Mouse (Mus musculus) liver, postnatal 0 days (tissue): ENCODE data around the gene Kif1a. TPM values are rescaled to one million over a fixed set of nuclear protein-coding genes. Genes with fewer than 3 reads are reported as not detected.

Experiments
- ATAC-seq: fragments of 200-750 bp; cut with Nextera tagmentation; 2 replicates; pipeline ENCODE4 v1.8.0; 2017; ENCODE audit warnings: mild to moderate bottlenecking, moderate library complexity
- DNase-seq: peaks from one replicate; pipeline ENCODE4 v3.0.0-alpha.2; 2016
- H3K27ac ChIP-seq: fragments of 300-500 bp; sonication (generic); 2 replicates; pipeline ENCODE4 v1.5.1; 2014; ENCODE audit warnings: antibody characterized with exemption, moderate library complexity, mild to moderate bottlenecking, low read depth
- H3K27me3 ChIP-seq: fragments of 300-500 bp; sonication (generic); 2 replicates; pipeline ENCODE4 v1.6.1; 2014; ENCODE audit warnings: low read length, control low read depth, mixed read lengths; ENCODE audit not compliant: insufficient read depth
- H3K36me3 ChIP-seq: fragments of 300-500 bp; sonication (generic); replicated peaks from 2 replicates; pipeline ENCODE4 v1.6.1; 2014; ENCODE audit warnings: mild to moderate bottlenecking, control low read depth, low read length, moderate library complexity, mixed read lengths; ENCODE audit not compliant: insufficient read depth
- H3K4me1 ChIP-seq: fragments of 300-500 bp; sonication (generic); 2 replicates; pipeline ENCODE4 v1.6.1; 2014; ENCODE audit warnings: antibody characterized with exemption, mild to moderate bottlenecking, control low read depth; ENCODE audit not compliant: insufficient read depth
- H3K4me2 ChIP-seq: fragments of 300-500 bp; sonication (generic); 2 replicates; pipeline ENCODE4 v1.6.1; 2014; ENCODE audit warnings: low read depth, mild to moderate bottlenecking, low read length, moderate library complexity, mixed read lengths
- H3K4me3 ChIP-seq: fragments of 300-500 bp; sonication (generic); 2 replicates; pipeline ENCODE4 v1.5.1; 2014; ENCODE audit warnings: low read depth, low read length
- H3K9ac ChIP-seq: fragments of 300-500 bp; sonication (generic); replicated peaks from 2 replicates; pipeline ENCODE4 v1.6.1; 2014; ENCODE audit warnings: mild to moderate bottlenecking, moderate library complexity
- H3K9me3 ChIP-seq: fragments of 300-500 bp; sonication (generic); 2 replicates; pipeline ENCODE4 v1.6.1; 2016; ENCODE audit warnings: mild to moderate bottlenecking, control low read depth, low read length, mixed read lengths
- CTCF ChIP-seq: sonication (generic); IDR thresholded peaks from 2 replicates; pipeline ENCODE4 v1.5.1; 2016; ENCODE audit warnings: antibody characterized with exemption, low read depth
- EP300 ChIP-seq: IDR thresholded peaks from 2 replicates; pipeline ENCODE4 v1.6.1; 2016; ENCODE audit warnings: antibody characterized with exemption, low read depth, mild to moderate bottlenecking
- WGBS: fragments of 180-500 bp; shearing (Covaris S2); extraction: QIAGEN DNeasy Blood & Tissue Kit; methylation state at CpG from one replicate; pipeline ENCODE4 v1.1.7; 2014; ENCODE audit not compliant: insufficient replicate concordance; 5-methylcytosine and 5-hydroxymethylcytosine counted together
- polyA plus RNA-seq: library from polyadenylated mRNA; unstranded; fragments of >200 nt; fragmentation: Nextera tagmentation; extraction: Ambion mirVana; gene quantifications from 2 replicates; pipeline ENCODE4 v1.2.1, GENCODE M21; 2015

Gene Kif1a
- polyA plus RNA-seq, 1 experiment from 2014 or later = 0.28 TPM

DNA sequence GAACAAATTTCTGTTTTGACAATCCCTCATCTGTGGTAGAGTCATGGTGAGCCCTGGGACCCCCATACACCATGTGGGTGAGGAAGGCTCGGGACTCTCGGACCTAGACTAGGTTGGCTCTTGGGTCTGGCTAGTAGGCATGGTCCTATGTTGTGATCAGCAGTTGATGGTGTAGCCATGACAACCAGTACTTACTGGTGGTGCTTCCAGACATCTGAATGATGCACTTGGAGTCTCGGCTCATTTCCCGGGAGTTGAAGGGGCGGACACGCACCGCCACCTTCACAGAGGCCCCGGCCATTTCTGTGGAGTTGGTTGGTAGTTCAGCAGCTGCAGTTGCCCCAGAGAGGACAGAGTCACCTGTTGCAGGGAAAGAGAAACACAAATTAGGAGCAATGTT lies 19.6 kb downstream of the Kif1a start:
- WGBS = 88% methylated on average over 8 of the region's 8 CpGs
- Histone ChIP-seq H3K36me3 (no peaks in the 10 kb centered on the region), H3K4me2 (no peak overlapping the region), H3K27ac (no peak overlapping the region), H3K4me3 (no peak overlapping the region), H3K9ac (no peak overlapping the region), H3K4me1 (no peaks in the 10 kb centered on the region), H3K27me3 (no peaks in the 10 kb centered on the region), H3K9me3 (no peaks in the 10 kb centered on the region)
- TF ChIP-seq EP300 = no peak
- no peak for TF ChIP-seq CTCF
- DNase-seq (no peak), ATAC-seq (no peak)

DNA sequence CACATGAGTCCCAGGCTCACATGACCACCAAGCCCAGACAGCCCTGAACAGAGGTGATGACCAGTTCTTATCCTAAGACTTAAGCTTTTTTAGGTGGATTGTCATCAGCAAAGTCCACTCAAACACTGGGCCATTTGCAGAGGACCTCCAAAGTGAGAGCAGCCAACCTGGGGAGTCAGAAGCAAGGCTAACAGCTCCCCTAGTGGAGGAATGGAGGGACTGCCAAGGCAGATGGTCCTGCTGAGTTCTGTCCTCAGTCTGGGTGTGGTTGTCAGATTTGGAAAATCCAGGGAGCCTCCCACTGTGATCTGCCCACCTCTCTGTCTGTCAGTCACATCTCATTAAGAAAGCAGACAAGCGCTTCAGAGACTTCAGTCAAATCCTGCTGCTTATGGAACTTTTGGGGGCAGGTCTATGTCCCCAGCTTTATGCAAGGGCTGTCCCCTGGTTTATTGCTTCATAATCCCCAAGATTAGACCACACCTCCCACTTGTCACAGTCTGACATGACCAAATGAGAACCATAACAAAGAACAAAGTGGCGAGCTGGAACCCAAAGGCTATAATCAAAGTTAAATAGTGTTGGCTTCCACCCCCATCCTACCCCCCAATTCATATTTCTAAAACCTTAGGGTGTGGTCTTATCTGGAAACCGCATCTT lies 20.7 kb downstream of the Kif1a start:
- ATAC-seq = no peak

DNA sequence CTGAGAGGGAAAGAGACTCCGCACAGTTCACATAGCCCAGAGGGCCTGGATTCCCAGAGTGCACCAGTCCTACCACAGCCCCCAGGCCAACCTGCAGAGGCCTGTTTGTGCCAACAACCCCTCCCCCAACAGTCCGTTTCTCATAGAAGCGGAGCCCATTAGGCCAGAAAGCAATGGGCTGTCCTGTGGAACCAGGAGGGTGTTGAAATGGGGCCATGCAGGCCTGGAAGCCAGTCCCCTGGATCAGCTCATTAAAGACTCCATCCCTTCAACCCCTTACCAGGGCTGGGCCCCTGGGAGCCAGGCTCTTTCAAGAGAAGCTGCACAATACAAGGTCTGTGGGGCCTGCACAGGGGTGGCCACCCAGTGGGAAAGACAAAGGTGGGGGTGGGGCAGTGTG lies 22.1 kb downstream of the Kif1a start:
- WGBS = 80% methylated on average over 3 of the region's 3 CpGs
- Histone ChIP-seq H3K27me3 (no peaks in the 10 kb centered on the region), H3K4me2 (no peak overlapping the region), H3K9me3 (no peaks in the 10 kb centered on the region), H3K4me1 (no peaks in the 10 kb centered on the region), H3K36me3 (no peaks in the 10 kb centered on the region), H3K4me3 (no peak overlapping the region), H3K9ac (no peak overlapping the region), H3K27ac (no peak overlapping the region)
- TF ChIP-seq EP300 = no peak
- TF ChIP-seq CTCF = no peak
- no peak for DNase-seq
- no peak for ATAC-seq

More for the DNA sequence above, 20.7 kb downstream of the Kif1a start:
- H3K4me3 ChIP-seq = no peak overlapping the region
- peak; percentile 38 for DNase-seq
- H3K27me3 ChIP-seq = no peaks in the 10 kb centered on the region
- no peak overlapping the region for H3K4me2 ChIP-seq
- 70% methylated on average over 3 of the region's 3 CpGs for WGBS
- TF ChIP-seq CTCF = peak; percentile 78
- no peak for TF ChIP-seq EP300
- no peaks in the 10 kb centered on the region for H3K9me3 ChIP-seq
- no peaks in the 10 kb centered on the region for H3K36me3 ChIP-seq
- no peak overlapping the region for H3K27ac ChIP-seq
- no peaks in the 10 kb centered on the region for H3K4me1 ChIP-seq
- H3K9ac ChIP-seq = no peak overlapping the region

DNA sequence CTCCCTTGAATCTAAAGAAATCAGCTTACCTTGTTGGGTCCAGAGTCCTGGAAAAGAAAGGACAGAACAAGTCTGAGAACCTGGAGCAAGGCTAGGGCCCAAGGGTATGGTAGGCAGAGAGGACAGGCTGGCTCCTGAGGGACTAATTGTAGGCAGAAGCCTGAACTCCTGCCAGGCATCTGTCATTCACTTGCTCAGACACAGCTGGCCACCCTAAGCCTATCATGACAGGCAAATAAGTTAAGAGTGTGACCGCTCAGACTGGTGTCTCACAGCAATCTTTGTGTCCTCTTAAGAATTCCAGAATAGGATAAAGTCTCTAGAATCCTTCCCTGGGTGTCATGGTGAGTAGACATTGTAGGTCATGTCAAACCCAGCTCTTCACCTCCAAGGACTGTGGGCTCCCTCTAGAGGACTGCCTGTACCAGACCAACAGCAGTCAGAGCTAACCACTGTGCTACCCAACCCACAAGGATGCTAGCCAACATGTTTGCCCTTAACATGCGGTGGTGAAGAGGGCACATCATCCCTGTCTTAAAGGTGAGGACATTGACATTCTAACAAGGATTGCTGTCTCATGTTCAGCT lies 29.4 kb downstream of the Kif1a start:
- Histone ChIP-seq H3K9ac (no peak overlapping the region), H3K36me3 (no peaks in the 10 kb centered on the region), H3K27ac (no peak overlapping the region), H3K4me2 (no peak overlapping the region), H3K27me3 (no peaks in the 10 kb centered on the region), H3K9me3 (no peaks in the 10 kb centered on the region), H3K4me1 (no peaks in the 10 kb centered on the region), H3K4me3 (no peak overlapping the region)
- no peak for ATAC-seq
- 75% methylated on average over 2 of the region's 2 CpGs for WGBS
- TF ChIP-seq EP300 (no peak), CTCF (peak; percentile 68)
- peak; percentile 37 for DNase-seq

DNA sequence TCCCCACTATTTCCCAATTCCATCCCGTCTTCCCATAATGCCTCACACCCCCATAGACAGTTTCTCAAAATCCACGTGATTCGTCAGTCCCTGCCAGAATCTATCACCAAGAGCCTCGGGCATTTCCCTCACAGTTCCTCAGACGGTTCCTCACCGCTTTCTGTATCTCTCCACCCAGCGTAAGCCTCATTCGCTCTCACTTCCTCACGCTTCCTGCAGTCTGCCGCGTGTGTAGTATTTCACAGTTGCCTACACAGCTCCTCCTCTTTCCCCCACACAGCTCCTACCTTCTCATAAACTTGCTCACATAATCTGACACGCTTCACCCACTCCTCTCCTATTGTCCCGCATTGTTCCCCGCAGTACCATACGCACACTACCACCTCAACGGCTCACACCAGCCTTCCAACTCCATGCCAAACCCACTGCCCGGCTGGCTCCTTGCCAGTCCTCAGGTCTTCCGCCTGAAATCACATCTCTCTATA lies 30.2 kb downstream of the Kif1a start:
- Histone ChIP-seq H3K27ac (no peak overlapping the region), H3K36me3 (no peaks in the 10 kb centered on the region), H3K4me3 (no peak overlapping the region), H3K4me1 (no peaks in the 10 kb centered on the region), H3K4me2 (no peak overlapping the region), H3K27me3 (no peaks in the 10 kb centered on the region), H3K9ac (no peak overlapping the region; the same call in 1 of the 2 replicates), H3K9me3 (no peaks in the 10 kb centered on the region)
- peak; percentile 25 for DNase-seq
- TF ChIP-seq CTCF (no peak), EP300 (no peak)
- WGBS = 48% methylated on average over 18 of the region's 18 CpGs
- ATAC-seq = peak; percentile 63

DNA sequence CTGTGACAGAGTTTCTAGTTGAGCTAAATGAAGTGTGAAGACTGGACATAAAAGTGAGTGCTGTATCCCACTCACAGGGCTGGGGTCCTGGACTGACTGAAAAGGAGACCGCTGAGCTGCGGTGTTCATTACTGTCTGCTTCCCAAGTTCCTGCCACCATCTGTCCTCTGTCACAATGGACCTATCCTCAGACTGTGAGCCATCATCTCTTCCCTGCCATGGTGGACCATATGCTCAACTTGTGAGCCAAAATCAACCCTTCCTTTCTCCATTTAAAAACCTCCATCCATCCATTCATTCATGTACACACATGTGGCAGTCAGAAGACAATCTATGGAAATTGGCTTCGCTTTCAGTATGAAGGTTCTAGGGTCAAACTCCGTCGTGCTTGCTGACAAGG lies 30.9 kb downstream of the Kif1a start:
- Histone ChIP-seq H3K27ac (0 out of 2 replicates have a peak overlapping the region, but pooled peaks have one; percentile 11), H3K9me3 (no peaks in the 10 kb centered on the region), H3K9ac (no peak overlapping the region), H3K4me1 (no peaks in the 10 kb centered on the region), H3K4me3 (no peak overlapping the region), H3K4me2 (no peak overlapping the region), H3K36me3 (no peaks in the 10 kb centered on the region), H3K27me3 (no peaks in the 10 kb centered on the region)
- whole genome bisulfite sequencing = 81% methylated on average over 5 of the region's 5 CpGs
- no peak for ATAC-seq
- DNase-seq = no peak
- TF ChIP-seq CTCF = no peak
- no peak for TF ChIP-seq EP300
